Mouse (Mus musculus): ENCODE results near the gene Ccdc117. TPM values are rescaled to one million over a fixed set of nuclear protein-coding genes. Genes with fewer than 3 reads are reported as not detected.
A peak's percentile ranks its signal among the peaks of the same experiment; 100 is the strongest.

Ccdc117 gene
- polyA plus RNA-seq, 1 experiment from 2014 or later: 6.0 TPM

- no peaks in the 10 kb centered on the region for H3K27me3 ChIP-seq (ENCODE audit: insufficient read depth, low read length)
- TF ChIP-seq CTCF (IDR thresholded peaks at IDR 0.05; ENCODE audit: low read depth) (peak; percentile 80), EP300 (IDR thresholded peaks at IDR 0.05; ENCODE audit: low read depth) (0 out of 2 replicates have a peak, but pooled peaks have one; percentile 18)
- peak overlapping the region; percentile 75 for H3K4me2 ChIP-seq (ENCODE audit: low read depth, low read length)
- peaks cover 26% of the 10 kb centered on the region for H3K4me1 ChIP-seq (ENCODE audit: insufficient read depth)
- no peaks in the 10 kb centered on the region for H3K9me3 ChIP-seq (ENCODE audit: low read length)
- WGBS (ENCODE audit: insufficient replicate concordance): 1% methylated on average over 34 of the region's 34 CpGs
- ATAC-seq: peak; percentile 67
- peak; percentile 84 for DNase-seq
- H3K4me3 ChIP-seq (ENCODE audit: low read depth, low read length): peak overlapping the region; percentile 98
- peaks cover 44% of the 10 kb centered on the region for H3K36me3 ChIP-seq (replicated peaks; ENCODE audit: insufficient read depth, low read length)
- H3K27ac ChIP-seq (ENCODE audit: low read depth): peak overlapping the region; percentile 98
- peak overlapping the region; percentile 100 for H3K9ac ChIP-seq (replicated peaks)
These were observed 20.3 kb downstream of the Ccdc117 start for GRCm38 (mm10) chr11:5521516-5522291.

GRCm38 (mm10) chr11:5521266-5521515, 20.8 kb downstream of the Ccdc117 start:
- H3K9me3 ChIP-seq (ENCODE audit: low read length): no peaks in the 10 kb centered on the region
- DNase-seq (peak; percentile 65), ATAC-seq (peak; percentile 20)
- peak overlapping the region; percentile 100 for H3K9ac ChIP-seq (replicated peaks)
- H3K27me3 ChIP-seq (ENCODE audit: insufficient read depth, low read length): no peaks in the 10 kb centered on the region
- TF ChIP-seq CTCF (IDR thresholded peaks at IDR 0.05; ENCODE audit: low read depth): no peak
- TF ChIP-seq EP300 (IDR thresholded peaks at IDR 0.05; ENCODE audit: low read depth): no peak
- H3K36me3 ChIP-seq (replicated peaks; ENCODE audit: insufficient read depth, low read length): peaks cover 39% of the 10 kb centered on the region
- 1% methylated on average over 13 of the region's 13 CpGs for WGBS (ENCODE audit: insufficient replicate concordance)
- peak overlapping the region; percentile 75 for H3K4me2 ChIP-seq (ENCODE audit: low read depth, low read length)
- H3K4me3 ChIP-seq (ENCODE audit: low read depth, low read length): peak overlapping the region; percentile 98
- peaks cover 26% of the 10 kb centered on the region for H3K4me1 ChIP-seq (ENCODE audit: insufficient read depth)
- peak overlapping the region; percentile 98 for H3K27ac ChIP-seq (ENCODE audit: low read depth)

- H3K36me3 ChIP-seq (replicated peaks; ENCODE audit: insufficient read depth, low read length): peaks cover 34% of the 10 kb centered on the region
- H3K4me3 ChIP-seq (ENCODE audit: low read depth, low read length): peak within 1 kb of the TSS; percentile 98
- H3K9me3 ChIP-seq (ENCODE audit: low read length): no peaks in the 10 kb centered on the region
- peak within 1 kb of the TSS; percentile 100 for H3K9ac ChIP-seq (replicated peaks)
- peak; percentile 94 for ATAC-seq
- peak; percentile 98 for DNase-seq
- peaks cover 26% of the 10 kb centered on the region for H3K4me1 ChIP-seq (ENCODE audit: insufficient read depth)
- 1% methylated on average over 65 of the region's 72 CpGs for WGBS (ENCODE audit: insufficient replicate concordance)
- peak within 1 kb of the TSS; percentile 75 for H3K4me2 ChIP-seq (ENCODE audit: low read depth, low read length)
- H3K27me3 ChIP-seq (ENCODE audit: insufficient read depth, low read length): no peaks in the 10 kb centered on the region
- TF ChIP-seq CTCF (IDR thresholded peaks at IDR 0.05; ENCODE audit: low read depth) (no peak), EP300 (IDR thresholded peaks at IDR 0.05; ENCODE audit: low read depth) (no peak)
- H3K27ac ChIP-seq (ENCODE audit: low read depth): peak within 1 kb of the TSS; percentile 98
These were observed 21.3 kb downstream of the Ccdc117 start, which contains the start of gene Xbp1 for GRCm38 (mm10) chr11:5520412-5521265. Xbp1 (plus strand) TSS chr11:5520659.

- no peaks in the 10 kb centered on the region for H3K9me3 ChIP-seq (ENCODE audit: low read length)
- no peak overlapping the region for H3K4me3 ChIP-seq (ENCODE audit: low read depth, low read length)
- H3K27me3 ChIP-seq (ENCODE audit: insufficient read depth, low read length): no peaks in the 10 kb centered on the region
- H3K36me3 ChIP-seq (replicated peaks; ENCODE audit: insufficient read depth, low read length): peaks cover 24% of the 10 kb centered on the region
- H3K27ac ChIP-seq (ENCODE audit: low read depth): peak overlapping the region; percentile 98
- DNase-seq: no peak
- no peak for TF ChIP-seq EP300 (IDR thresholded peaks at IDR 0.05; ENCODE audit: low read depth)
- TF ChIP-seq CTCF (IDR thresholded peaks at IDR 0.05; ENCODE audit: low read depth): no peak
- peak overlapping the region; percentile 100; the same call in 1 of the 2 replicates for H3K9ac ChIP-seq (replicated peaks)
- peaks cover 23% of the 10 kb centered on the region for H3K4me1 ChIP-seq (ENCODE audit: insufficient read depth)
- H3K4me2 ChIP-seq (ENCODE audit: low read depth, low read length): peak overlapping the region; percentile 75
- ATAC-seq: no peak
- WGBS (ENCODE audit: insufficient replicate concordance): 81% methylated on average over 3 of the region's 3 CpGs
These were observed 22.3 kb downstream of the Ccdc117 start for GRCm38 (mm10) chr11:5519681-5520080.

- Histone ChIP-seq H3K27me3 (ENCODE audit: insufficient read depth, low read length) (no peaks in the 10 kb centered on the region), H3K27ac (ENCODE audit: low read depth) (no peak overlapping the region), H3K9me3 (ENCODE audit: low read length) (no peaks in the 10 kb centered on the region), H3K36me3 (replicated peaks; ENCODE audit: insufficient read depth, low read length) (peaks cover 1% of the 10 kb centered on the region), H3K4me2 (ENCODE audit: low read depth, low read length) (no peak overlapping the region), H3K4me1 (ENCODE audit: insufficient read depth) (peaks cover 14% of the 10 kb centered on the region), H3K4me3 (ENCODE audit: low read depth, low read length) (no peak overlapping the region), H3K9ac (replicated peaks) (no peak overlapping the region)
- WGBS (ENCODE audit: insufficient replicate concordance): 78% methylated on average over 6 of the region's 6 CpGs
- no peak for ATAC-seq
- no peak for DNase-seq
- TF ChIP-seq CTCF (IDR thresholded peaks at IDR 0.05; ENCODE audit: low read depth) (no peak), EP300 (IDR thresholded peaks at IDR 0.05; ENCODE audit: low read depth) (no peak)
These were observed 24.6 kb downstream of the Ccdc117 start for GRCm38 (mm10) chr11:5517346-5517745.

GRCm38 (mm10) chr11:5516617-5517016, 25.4 kb downstream of the Ccdc117 start:
- H3K9ac ChIP-seq (replicated peaks): no peak overlapping the region
- H3K27ac ChIP-seq (ENCODE audit: low read depth): no peak overlapping the region
- peaks cover 14% of the 10 kb centered on the region for H3K4me1 ChIP-seq (ENCODE audit: insufficient read depth)
- DNase-seq: no peak
- 90% methylated on average over 14 of the region's 14 CpGs for WGBS (ENCODE audit: insufficient replicate concordance)
- no peaks in the 10 kb centered on the region for H3K9me3 ChIP-seq (ENCODE audit: low read length)
- no peaks in the 10 kb centered on the region for H3K36me3 ChIP-seq (replicated peaks; ENCODE audit: insufficient read depth, low read length)
- ATAC-seq: no peak
- H3K4me2 ChIP-seq (ENCODE audit: low read depth, low read length): no peak overlapping the region
- H3K27me3 ChIP-seq (ENCODE audit: insufficient read depth, low read length): no peaks in the 10 kb centered on the region
- H3K4me3 ChIP-seq (ENCODE audit: low read depth, low read length): no peak overlapping the region
- TF ChIP-seq CTCF (IDR thresholded peaks at IDR 0.05; ENCODE audit: low read depth): no peak
- no peak for TF ChIP-seq EP300 (IDR thresholded peaks at IDR 0.05; ENCODE audit: low read depth)
